In the genomic region with DNA sequence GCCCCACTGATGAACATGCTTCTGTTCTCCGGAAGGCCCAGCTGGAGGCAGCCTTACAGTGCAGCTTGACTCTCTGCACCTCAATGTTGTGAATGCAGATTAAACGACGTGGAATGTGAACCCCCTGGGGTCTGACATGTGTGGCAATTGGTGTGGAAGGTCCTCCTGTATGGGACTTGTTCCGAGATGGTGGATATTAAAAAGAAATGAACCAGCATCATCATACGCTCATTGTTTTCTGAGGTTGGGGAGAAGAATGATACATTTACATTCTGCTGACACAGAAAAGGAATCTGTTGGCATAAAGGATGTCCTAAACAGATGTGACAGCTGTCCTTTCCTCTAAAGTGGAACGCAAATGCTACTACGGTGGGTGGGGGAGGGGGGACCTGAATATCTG, we compare ENCODE assay signal across 29 mouse cellular contexts.
DNase-seq lines count a peak whose midpoint lies in the region; ATAC-seq and TF ChIP-seq lines count a peak whose summit lies in the region.
"Had no signal": no experiment of that assay in that cellular context is flagged by ENCODE, and none has a peak within 500 bp of the region (broad histone marks: within the 10 kb centered on the region; RNA-seq: fewer than 3 reads in every experiment).

No protein-coding gene starts in this region.

- WGBS in forebrain, postnatal 0 days, result 38% methylated on average over 7 of the region's 7 CpGs
- 79% methylated on average over 7 of the region's 7 CpGs for WGBS in forebrain, embryonic 10.5 days
- 43% methylated on average over 7 of the region's 7 CpGs for WGBS in midbrain, embryonic 16.5 days
- WGBS in midbrain, embryonic 13.5 days, result 56% methylated on average over 7 of the region's 7 CpGs

- no peaks in the 10 kb centered on the region for H3K9me3 ChIP-seq in forebrain, postnatal 0 days (ENCODE audit: low read length)
- H3K9me3 ChIP-seq in forebrain, embryonic 10.5 days, result no peaks in the 10 kb centered on the region
- no peaks in the 10 kb centered on the region for H3K9me3 ChIP-seq in midbrain, embryonic 16.5 days (replicated peaks; ENCODE audit: control insufficient read depth, low read length, poor library complexity, severe bottlenecking)
- H3K9me3 ChIP-seq in midbrain, embryonic 13.5 days, result no peaks in the 10 kb centered on the region
- H3K9me3 ChIP-seq: embryonic facial prominence, embryonic 13.5 days; G1E; hindbrain, embryonic 12.5 days; intestine, embryonic 15.5 days; limb, embryonic 13.5 days; lung, embryonic 15.5 days; midbrain, embryonic 10.5 days had no signal

- peaks cover 18% of the 10 kb centered on the region; the same call in 1 of the 2 replicates for H3K36me3 ChIP-seq in forebrain, postnatal 0 days (ENCODE audit: insufficient read depth)
- H3K36me3 ChIP-seq in forebrain, embryonic 10.5 days (replicated peaks), result peaks cover 91% of the 10 kb centered on the region
- H3K36me3 ChIP-seq in midbrain, embryonic 16.5 days (ENCODE audit: control insufficient read depth, insufficient read depth, low read length), result 0 out of 2 replicates have a peak, but pooled peaks cover 5% of the 10 kb centered on the region
- peaks cover 47% of the 10 kb centered on the region for H3K36me3 ChIP-seq in midbrain, embryonic 13.5 days
- H3K36me3 ChIP-seq: G1E had no signal

- H3K9ac ChIP-seq in forebrain, postnatal 0 days, result no peak overlapping the region
- H3K9ac ChIP-seq in midbrain, embryonic 16.5 days (ENCODE audit: low read depth, low read length), result peak overlapping the region; percentile 17; the same call in 1 of the 2 replicates
- H3K9ac ChIP-seq in midbrain, embryonic 13.5 days (replicated peaks), result no peak overlapping the region
- H3K9ac ChIP-seq: embryonic facial prominence, embryonic 13.5 days; hindbrain, embryonic 12.5 days; intestine, embryonic 15.5 days; limb, embryonic 13.5 days; lung, embryonic 15.5 days had no signal

- 0 out of 2 replicates have a peak, but pooled peaks have one; percentile 15 for TF ChIP-seq CTCF in forebrain, postnatal 0 days (IDR thresholded peaks at IDR 0.05; ENCODE audit: low read depth)

- peak; percentile 17 to 35 for DNase-seq in cerebellum, postnatal 10 days
- DNase-seq in cerebellum, adult 11-12 months, result no peak
- DNase-seq in forebrain, postnatal 0 days, result peak; percentile 26
- no peak for DNase-seq in forebrain, embryonic 10.5 days (ENCODE audit: extremely low spot score, low spot score)
- no peak for DNase-seq in natural killer cell, adult 2 months (ENCODE audit: low spot score in 2 of 2)
- DNase-seq: adrenal gland, postnatal 10 days; cerebellum, adult 8-10 months; gastrocnemius, postnatal 25 days; heart, adult 11 months; heart, postnatal 36 days; kidney, adult 2 months; kidney, postnatal 36 days; layer of hippocampus, postnatal 36 days; right cerebral cortex, postnatal 4 days; thymus, adult 18-20 months; thymus, postnatal 25 days had no signal

- no peaks in the 10 kb centered on the region for H3K4me1 ChIP-seq in forebrain, postnatal 0 days (ENCODE audit: insufficient read depth)
- H3K4me1 ChIP-seq in forebrain, embryonic 10.5 days, result no peaks in the 10 kb centered on the region
- no peaks in the 10 kb centered on the region for H3K4me1 ChIP-seq in midbrain, embryonic 16.5 days (ENCODE audit: control insufficient read depth, insufficient read depth, low read length)
- H3K4me1 ChIP-seq in midbrain, embryonic 13.5 days (replicated peaks), result 0 out of 2 replicates have a peak, but pooled peaks cover 2% of the 10 kb centered on the region
- H3K4me1 ChIP-seq: hindbrain, embryonic 12.5 days; intestine, embryonic 15.5 days; limb, embryonic 13.5 days; lung, embryonic 15.5 days; midbrain, embryonic 10.5 days had no signal

- H3K27ac ChIP-seq in forebrain, postnatal 0 days (ENCODE audit: low read depth, low read length), result no peak overlapping the region; the same call in 1 of the 2 replicates
- H3K27ac ChIP-seq in forebrain, embryonic 10.5 days, result no peak overlapping the region
- H3K27ac ChIP-seq in midbrain, embryonic 16.5 days (ENCODE audit: low read length), result no peak overlapping the region
- no peak overlapping the region for H3K27ac ChIP-seq in midbrain, embryonic 13.5 days
- H3K27ac ChIP-seq: embryonic facial prominence, embryonic 13.5 days; hindbrain, embryonic 12.5 days; hindbrain, postnatal 0 days; intestine, embryonic 15.5 days; limb, embryonic 13.5 days; lung, embryonic 15.5 days; midbrain, embryonic 10.5 days; stomach, postnatal 0 days had no signal

- H3K27me3 ChIP-seq in forebrain, postnatal 0 days (ENCODE audit: insufficient read depth, low read length), result no peaks in the 10 kb centered on the region
- H3K27me3 ChIP-seq in forebrain, embryonic 10.5 days (ENCODE audit: poor library complexity, severe bottlenecking), result no peaks in the 10 kb centered on the region
- H3K27me3 ChIP-seq in midbrain, embryonic 16.5 days (ENCODE audit: control insufficient read depth, insufficient read depth, low read depth, low read length), result no peaks in the 10 kb centered on the region
- H3K27me3 ChIP-seq in midbrain, embryonic 13.5 days, result no peaks in the 10 kb centered on the region
- H3K27me3 ChIP-seq: embryonic facial prominence, embryonic 13.5 days; hindbrain, embryonic 12.5 days; intestine, embryonic 15.5 days; lung, embryonic 15.5 days had no signal

- ATAC-seq in forebrain, postnatal 0 days, result no peak
- ATAC-seq in midbrain, embryonic 16.5 days, result no peak
- ATAC-seq in midbrain, embryonic 13.5 days, result no peak
- ATAC-seq: hindbrain, postnatal 0 days; intestine, embryonic 15.5 days had no signal

- H3K4me2 ChIP-seq in forebrain, postnatal 0 days (ENCODE audit: low read depth), result no peak overlapping the region
- no peak overlapping the region for H3K4me2 ChIP-seq in midbrain, embryonic 16.5 days (ENCODE audit: low read length)
- no peak overlapping the region for H3K4me2 ChIP-seq in midbrain, embryonic 13.5 days (replicated peaks)
- H3K4me2 ChIP-seq: embryonic facial prominence, embryonic 13.5 days; heart, embryonic 11.5 days; hindbrain, embryonic 12.5 days; intestine, embryonic 15.5 days; limb, embryonic 13.5 days; liver, embryonic 11.5 days; lung, embryonic 15.5 days had no signal

- no peak overlapping the region for H3K4me3 ChIP-seq in forebrain, postnatal 0 days (ENCODE audit: low read depth, low read length)
- no peak overlapping the region for H3K4me3 ChIP-seq in forebrain, embryonic 10.5 days
- no peak overlapping the region for H3K4me3 ChIP-seq in midbrain, embryonic 16.5 days (ENCODE audit: low read depth, low read length)
- H3K4me3 ChIP-seq in midbrain, embryonic 13.5 days (replicated peaks), result no peak overlapping the region
- H3K4me3 ChIP-seq: embryonic facial prominence, embryonic 13.5 days; hindbrain, embryonic 12.5 days; intestine, embryonic 15.5 days; limb, embryonic 13.5 days; lung, embryonic 15.5 days; midbrain, embryonic 10.5 days had no signal

Comparison
In these comparisons a context has a peak if more than half of its experiments do, and no peak if none do; other contexts are left out.
1. DNase-seq: peak in cerebellum, postnatal 10 days (2 of 2) and forebrain, postnatal 0 days (single experiment); none in cerebellum, adult 11-12 months (single experiment), forebrain, embryonic 10.5 days (single experiment) and natural killer cell, adult 2 months (0 of 2).